Mouse (Mus musculus) CD8-positive naive resting alpha-beta T cell, adult 2 months (primary cell): Measurements from ENCODE around the gene Zpbp2.
A peak's percentile ranks its signal among the peaks of the same experiment; 100 is the strongest.

Experiments used
- DNase-seq, 2 experiments: peaks; one replicate each; pipeline ENCODE4 v3.0.0; 2022; ENCODE audit warnings: low read depth in 2 of 2, low spot score in 2 of 2

The Zpbp2 gene

DNA sequence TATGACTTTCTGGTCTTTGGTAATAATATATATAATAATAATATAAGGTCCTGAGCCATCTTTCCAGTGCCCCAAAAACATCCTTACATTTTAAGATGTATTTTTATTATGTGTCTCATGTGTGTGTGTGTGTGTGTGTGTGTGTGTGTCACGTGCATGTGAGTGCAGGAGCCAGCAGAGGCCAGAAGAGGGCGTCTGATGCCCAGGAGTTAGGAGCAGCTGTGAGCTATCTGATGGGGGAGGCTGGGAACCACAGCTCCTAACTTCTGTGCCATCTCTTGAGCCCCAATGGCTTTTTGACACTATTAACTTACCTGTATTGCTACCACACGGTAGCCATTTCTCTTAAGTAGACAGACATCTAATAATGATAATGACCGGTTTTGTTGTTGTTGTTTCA lies 3.1 kb downstream of the Zpbp2 start:
- no peak for DNase-seq

DNA sequence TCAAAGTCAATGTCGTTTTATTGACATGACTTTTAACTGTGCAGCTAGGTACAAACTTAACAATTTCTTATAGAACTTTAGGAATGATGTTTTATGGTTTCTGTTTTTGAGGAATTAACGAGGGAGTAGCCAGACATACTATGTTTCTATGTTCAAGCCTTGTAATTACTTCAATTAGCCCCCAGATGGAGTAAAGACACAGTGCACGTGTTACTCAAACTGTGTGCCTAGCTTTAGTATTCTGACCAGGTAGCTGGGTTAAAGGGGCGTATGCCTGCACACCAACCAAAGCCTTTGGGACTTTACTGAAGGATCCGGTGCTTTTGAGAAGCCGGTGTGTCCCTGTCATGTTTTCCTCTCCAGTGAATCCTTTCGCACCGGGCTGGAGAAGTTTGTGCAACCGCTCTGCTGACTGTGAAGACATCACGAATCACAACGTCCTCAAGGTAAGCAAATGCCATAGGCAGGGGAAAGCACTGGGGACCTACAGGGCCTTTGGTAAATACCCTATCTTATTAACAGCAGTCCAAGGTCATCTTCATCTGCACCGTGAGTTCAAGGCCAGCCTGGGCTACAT lies 4.3 kb downstream of the Zpbp2 start:
- DNase-seq = no peak

DNA sequence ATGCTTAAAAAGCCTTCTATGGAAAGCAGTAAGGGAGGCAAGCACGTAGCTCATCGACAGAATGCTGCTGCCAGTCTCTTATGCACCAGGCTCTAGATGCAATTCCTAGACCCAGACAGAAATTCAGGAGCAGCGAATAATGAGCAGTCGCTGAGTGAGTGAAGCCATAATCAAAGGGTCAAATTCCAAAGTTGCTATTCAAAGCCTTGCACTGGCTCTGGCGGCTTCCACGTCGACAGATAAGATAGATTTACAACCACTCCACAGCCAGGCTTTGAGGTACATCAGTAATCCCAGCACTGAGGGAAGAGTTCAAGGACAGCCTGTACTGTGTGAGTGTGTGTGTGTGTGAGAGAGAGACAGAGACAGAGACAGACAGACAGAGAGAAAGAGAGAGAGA lies 10.0 kb downstream of the Zpbp2 start:
- DNase-seq = no peak

DNA sequence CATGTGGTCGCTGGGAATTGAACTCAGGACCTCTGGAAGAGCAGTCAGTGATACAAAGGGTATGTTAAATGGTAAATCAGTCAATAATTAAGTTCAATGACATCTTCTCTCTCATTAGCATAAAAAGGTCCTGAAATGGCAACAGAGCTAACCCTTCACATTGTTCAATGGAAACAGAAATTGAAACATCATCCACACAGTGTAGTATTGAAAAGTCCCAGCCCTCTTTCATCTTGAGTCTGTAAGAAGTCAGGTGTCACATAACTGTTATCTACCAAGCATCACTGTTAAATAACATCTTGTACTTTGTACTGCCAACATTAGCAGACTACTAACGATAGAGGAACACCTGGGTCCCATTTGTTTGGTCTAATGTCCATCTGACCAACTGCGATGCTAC lies 12.1 kb downstream of the Zpbp2 start:
- DNase-seq = no peak

DNA sequence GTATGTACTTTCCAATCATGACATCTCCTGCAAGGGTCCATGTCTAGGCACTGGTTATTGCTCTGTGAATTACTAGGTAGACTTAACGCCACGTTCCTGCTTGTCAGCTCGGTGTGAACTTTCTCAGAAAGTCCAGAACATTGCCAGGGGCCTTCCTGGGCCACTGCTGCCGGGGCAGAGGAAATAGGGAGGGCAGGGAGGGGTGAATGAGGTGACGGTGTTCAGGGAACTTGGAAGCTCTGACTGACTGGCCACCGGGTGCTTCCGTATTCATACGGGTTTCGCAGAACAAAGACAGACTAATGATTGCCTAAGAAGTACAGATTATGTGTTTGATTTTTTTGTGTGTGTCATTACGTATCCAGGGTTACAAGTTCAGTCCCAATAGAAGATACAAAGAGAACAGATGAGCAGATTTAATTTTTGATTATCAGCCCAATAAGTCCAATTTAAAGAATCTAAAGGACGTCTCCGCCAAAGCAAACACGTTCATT lies 13.1 kb downstream of the Zpbp2 start:
- DNase-seq = no peak

DNA sequence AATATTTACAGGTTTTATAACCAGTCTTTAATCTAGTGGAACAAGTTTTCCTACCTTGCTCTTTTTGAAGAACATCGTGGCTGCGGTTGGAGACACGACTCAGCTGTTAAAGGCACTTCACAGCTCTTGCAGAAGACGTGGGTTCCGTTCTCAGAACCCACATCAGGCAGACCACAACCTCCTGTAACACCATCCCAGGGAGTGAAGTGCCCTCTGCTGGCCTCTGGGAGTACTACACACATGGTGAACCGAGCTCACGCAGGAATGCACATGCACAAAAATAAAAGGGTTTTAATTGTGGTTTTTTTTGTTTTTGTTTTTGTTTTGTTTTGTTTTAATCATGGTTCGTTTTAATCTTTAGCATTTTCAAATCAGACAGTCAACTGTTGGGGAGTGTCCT lies 17.4 kb downstream of the Zpbp2 start:
- DNase-seq = peak; percentile 64 to 71

DNA sequence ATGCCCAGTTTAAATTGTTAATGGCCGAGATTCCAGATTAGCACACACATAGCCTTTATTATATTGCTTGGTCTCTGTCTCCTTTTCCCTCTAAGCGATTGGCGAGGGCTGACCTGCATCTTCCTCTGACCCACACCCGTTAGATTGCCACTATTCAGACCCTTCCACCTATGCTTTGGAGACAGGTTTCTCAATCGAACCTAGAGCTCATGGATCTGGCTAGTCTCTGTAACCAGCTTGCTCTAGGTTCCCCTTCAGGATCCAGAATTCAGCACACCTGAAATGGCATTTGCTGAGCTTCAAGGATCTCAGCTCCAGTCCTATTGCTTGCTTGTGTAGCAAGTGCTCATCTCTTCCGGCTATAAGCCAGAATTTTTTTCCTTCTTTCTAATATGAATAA lies 18.6 kb downstream of the Zpbp2 start:
- no peak for DNase-seq

DNA sequence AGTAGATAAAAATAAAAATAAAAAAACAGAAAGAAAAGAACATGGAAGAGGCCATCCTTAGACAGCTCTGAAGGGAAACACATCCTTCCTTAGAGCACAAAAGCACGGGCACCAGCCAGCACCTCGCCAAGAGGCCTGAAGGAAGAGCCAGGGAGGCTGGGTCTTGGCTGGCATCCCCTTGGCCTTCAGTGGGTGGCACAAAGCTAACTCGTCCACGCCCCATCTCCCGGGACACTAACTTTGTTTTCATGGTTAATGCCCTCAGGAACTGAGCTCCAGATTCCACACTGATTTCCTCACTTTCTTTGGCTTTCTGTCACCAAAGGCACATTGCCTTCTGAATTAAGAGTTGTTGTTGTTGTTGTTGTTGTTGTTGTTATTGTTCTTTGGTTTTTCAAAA lies 26.9 kb downstream of the Zpbp2 start:
- DNase-seq = no peak

DNA sequence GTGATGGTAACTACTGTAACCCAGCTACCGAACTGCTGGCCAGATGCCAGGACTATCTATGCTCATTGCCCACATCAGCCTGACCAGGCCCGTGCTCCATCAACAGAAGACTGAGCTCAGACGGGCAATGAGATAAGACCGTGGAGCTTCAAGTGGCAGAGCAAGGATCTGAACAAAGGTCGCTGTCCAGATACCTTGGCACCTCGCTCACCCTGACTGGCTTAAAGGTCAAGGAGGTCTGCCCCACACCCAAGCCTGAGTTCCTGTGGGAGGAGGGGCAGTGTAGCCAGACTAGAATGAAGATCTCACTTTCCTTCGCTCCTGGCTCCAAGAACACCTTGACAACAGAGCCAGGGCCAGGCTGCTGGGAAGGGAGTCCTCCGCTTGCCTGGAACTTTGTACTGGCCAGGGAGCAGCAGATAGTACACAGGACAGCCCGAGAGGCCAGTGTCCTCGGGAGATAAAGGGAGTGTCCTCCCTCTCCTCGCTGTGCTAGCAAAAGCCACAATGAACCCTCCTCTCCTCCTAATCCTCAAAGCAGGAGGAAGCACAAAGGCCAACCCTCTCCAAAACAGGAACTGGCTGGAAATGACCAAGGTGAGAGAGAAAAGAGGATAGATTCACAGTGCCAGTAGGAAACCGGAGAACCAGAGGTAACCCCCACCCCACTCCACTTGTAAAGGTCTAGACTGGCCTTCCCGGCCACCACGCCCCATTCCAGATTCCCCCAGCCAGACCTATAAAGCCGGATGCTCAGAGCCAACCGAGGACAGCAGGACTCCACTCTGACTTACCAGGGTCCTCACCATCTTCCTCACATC lies 29.6 kb downstream of the Zpbp2 start:
- DNase-seq = no peak

DNA sequence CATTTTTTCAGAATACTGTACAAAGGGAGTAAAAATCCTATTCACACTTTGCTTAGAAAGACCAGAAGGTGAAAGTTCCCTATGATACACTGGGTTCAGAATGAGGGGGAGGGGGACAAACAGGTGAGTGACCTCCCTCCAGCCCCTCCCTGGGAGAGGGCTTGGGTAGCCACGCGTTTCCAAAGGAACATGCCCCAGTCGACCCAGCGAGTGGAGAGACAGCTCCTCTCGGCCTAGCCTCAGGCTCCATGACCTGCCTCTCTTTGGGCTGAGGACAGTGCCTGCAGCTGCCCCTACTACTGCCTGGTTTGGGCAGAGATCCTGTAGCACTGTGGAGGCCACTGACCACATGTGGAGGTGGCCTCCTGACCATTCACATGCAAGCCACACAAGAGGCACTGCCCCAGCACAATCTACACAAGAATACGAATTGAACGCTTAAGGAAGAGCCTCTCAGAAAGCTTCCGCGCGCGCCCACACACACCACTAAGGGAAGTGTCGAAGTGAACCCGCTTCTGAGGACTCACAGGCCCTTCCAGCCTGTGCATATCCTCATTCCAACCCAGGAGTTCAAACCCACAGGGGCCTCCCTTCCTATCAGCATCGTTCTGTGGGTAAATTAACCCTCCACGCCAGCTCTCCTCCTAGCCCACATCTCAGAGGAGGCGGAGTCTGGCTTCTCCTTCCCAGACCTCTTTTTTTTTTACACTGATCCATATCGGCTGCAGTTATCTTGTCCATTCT lies 30.6 kb downstream of the Zpbp2 start:
- no peak for DNase-seq

DNA sequence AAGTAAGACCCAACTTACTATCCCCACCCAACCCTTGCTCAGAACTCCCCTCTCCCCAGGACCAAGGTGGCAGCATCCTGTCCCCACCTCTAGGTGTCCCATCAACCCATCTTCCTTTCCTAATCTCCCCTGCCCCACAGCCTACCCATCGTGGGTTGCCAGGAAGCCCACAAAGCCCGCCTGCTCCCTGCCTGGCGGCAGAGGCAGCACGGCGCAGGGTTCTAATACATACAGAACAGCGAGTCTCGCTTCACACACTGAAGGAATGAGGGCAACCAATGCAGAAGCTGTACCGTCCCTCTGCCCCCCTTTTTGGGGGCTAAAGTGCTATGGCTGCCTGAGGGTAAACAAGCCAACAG lies 31.1 kb downstream of the Zpbp2 start:
- DNase-seq = no peak

DNA sequence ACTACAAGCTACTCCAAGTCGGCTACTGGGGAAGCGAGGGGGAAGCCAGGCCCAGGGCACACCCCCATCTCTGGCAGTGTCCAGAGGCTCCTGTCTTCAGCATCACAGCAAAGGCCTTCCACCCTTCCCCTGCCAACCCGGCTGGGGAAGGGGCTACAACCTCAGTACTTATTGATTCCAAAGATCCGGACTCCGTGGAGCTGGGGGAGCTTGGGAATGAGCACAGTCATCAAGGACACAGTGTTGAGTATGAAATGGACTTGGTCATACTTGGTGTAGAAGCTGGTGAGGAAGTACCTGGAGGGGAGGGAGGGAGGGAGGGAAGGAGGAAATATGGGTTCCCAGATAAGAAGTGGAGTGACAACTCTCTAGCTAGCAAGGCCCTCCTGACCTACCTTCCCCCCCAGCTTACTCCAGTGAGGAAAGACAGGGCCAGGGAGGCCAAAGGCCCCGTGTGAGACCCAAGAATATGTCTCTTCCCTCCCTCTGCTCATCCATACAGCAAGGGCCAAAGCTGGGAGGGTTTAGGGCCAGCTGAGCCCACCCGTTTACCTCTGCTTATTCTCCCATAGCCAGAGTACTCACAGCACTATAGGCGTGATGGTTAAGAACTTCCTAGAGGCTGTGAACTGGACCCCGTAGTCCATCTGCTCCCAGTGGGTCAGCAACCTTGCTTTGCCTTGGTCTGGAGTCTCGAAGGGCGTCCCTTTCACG lies 31.8 kb downstream of the Zpbp2 start:
- no peak for DNase-seq

DNA sequence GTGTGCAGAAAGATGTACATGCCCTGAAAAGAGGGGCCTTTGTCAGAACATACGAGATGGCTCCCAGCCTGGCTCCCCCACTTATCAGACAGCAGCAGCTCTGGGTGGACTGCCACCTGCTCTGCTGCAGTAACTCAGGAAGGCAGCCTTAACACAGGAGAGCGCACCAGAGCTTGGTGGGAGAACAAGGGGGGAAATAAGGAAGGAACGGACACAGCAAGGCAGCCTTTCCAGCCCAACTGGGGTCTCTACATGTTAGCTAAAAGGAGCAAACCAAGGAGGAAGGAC lies 32.3 kb downstream of the Zpbp2 start:
- DNase-seq = no peak

DNA sequence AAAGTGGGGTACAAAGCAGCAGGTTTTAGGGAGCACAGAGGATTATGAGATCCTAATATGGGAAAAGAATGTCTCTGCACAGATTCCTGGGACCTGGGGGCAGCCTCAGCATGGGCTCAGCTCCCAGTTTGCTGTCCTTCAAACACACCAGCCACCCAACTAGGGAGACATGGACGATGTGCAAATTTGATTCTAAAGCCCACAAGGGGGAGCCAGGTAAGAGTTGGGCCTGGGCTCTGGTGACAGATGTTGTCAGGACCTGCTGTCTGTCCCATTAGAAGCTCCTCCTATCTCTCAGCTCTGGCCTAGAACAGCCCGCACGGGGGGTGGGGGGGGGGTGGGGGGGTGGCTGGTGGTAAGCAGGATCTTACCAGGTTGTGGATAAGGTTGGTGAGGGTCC lies 32.7 kb downstream of the Zpbp2 start:
- DNase-seq = no peak

DNA sequence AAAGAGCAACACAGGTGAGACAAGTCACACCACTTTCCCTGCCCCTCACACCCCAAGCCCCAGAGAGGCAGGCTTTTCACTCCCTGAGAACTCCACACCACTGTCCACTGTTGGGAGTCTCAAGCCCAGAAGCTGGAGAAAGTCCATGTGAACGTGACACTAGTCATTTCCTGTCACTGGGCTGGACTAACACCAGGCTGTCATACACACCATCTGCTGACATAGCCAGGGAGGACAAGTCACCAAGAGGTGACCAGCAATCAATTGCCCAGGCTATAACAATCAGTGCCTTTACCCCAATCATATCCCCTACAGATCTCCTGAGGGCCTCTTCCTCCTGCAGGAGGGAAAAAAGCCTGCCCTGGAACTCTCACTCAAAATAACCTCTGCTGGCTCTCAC lies 33.2 kb downstream of the Zpbp2 start:
- DNase-seq = no peak

DNA sequence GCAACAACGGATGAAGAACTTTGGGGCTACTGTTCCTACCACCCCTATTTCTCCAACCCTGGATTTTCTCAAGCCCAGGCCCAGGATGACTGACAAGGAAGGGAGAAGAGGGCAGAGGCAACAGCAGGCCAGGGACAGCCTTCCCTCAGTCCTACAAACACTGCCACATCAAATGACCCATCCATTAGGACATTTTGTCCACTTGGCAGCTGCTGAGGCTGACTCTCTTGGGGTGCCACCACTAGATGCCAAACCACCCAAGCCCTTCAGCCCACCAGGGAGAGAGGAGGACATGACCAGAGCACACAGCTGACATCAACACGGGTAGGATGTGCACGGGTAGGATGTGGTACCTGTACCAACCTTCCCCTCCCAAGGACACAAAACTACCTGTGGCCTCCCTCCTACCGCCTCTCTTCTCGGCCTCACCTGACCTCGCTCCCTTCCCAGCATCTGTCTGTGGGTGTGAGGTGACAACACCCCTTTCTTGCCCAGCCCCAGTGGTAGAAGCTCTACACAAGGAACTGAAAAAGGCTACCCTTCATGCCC lies 33.8 kb downstream of the Zpbp2 start:
- no peak for DNase-seq

DNA sequence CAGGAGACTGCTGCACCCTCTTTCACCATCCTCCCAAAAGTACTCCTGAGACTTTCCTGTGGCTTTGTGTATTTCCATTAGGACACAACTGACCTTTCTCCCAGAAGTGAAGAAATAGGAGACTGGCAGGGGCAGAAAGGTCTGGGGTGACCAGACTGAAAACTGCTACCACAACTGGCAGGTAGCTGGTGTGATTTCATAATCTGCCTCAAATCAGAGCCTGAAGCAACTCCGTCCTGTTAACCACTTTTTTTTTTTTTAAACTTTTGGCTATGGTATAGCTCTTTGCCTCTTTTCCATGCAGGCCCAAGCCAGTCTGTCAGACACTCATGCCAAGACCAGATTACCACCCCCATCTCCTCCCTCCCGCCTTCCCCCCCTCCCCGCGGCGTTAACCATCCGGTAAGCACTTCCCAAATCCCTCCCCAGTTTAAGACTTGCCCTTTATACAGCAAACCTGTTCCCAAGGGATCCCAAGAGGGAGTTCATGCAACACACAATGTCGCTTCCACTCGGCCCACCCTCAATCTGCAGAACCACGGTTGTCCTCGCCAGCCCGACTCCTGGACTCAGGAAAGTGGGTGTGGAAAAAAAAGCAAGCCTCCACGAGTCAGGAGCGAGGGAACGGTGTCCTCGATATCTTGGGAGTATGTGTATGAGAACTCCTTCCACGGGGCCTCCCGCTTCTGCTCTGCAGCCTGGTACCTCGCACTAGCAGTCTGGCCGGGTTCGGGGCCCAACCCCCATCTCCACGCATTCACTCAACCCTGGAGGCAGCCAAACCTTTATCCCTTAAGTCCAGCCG lies 35.4 kb downstream of the Zpbp2 start:
- DNase-seq = no peak

DNA sequence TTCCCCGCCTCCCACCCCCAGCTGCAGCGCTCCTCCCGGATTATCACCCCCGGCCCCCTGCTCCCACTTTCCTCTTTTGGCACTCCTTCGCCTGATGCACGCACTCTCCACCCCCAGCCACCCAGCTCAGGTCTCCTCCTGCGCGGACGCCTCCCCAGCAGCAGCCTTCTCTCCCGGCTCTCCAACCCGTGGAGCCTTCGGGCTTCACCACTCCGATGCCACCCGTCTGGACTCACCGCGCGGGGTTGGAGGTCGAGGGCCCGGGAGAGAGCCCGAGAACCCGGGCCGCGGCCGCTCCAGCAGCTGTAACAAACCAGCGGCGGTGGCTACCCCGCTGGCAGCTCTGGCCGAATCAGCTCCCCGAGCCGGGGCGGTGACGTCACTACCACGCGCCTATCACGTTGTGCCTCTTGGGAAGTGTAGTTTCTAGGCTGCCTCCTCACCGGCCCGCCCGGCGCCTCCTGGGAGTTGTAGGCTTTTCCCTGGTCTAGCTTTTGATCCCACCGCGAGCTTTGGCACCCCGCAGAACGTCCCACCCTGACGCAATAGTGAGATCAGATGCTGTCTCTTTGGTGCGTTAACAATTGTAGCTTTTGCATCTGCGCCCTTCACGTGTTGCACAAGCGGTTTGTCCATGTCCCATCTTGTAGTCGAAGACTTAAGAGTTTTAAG lies 36.1 kb downstream of the Zpbp2 start, which contains the start of gene Ormdl3:
Gene Ormdl3, minus strand, starts transcription at position 477 of the 672 bp plus-strand sequence.
- DNase-seq = peak; percentile 95 to 97

DNA sequence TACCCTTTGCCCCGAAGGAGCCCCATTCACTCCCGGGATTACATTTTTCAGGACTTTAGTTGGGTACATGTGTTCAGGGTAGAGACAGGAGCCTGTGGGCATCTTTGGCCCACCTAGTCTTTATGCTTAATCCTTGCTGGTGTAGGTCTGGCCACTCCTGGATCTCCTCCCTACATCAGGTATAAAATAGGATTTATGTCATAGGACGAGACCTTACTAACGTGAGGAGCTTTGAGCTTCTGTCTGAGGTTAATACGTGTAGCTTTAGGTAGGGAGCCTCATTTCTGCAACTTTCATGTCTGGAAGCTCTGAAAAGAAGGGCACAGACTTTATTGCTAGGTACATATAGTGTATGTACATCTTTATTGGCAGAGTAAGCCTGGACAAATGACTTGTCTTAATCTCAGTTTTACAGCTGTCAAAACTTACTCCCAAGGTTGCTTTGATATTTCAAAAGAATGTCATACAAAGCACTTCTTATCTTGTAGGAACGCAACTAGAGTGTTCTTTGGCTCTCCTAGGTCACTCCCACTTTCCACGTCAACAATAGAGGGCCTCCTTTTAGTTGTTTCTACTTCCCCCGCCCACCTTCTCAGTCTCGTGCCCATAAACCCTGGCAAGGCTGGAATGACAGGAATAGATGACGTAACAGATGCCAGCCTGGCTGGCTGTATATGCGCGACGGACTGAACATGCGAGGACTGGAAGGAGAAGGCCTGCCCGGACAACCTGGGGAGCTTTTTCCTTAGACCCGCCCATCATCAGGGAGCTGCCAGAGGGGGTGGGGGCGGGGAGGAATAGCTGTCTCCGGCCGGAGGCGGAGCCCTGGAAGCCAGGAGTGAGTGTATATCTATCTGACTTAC lies 37.0 kb downstream of the Zpbp2 start:
- no peak for DNase-seq
